Mouse (Mus musculus): Measurements from ENCODE around the gene Gm6525. TPM values are rescaled to one million over a fixed set of nuclear protein-coding genes. Genes with fewer than 3 reads are reported as not detected.

Gm6525 gene
- polyA plus RNA-seq, 2 experiments, result 0.17 TPM; not detected in 1

DNA sequence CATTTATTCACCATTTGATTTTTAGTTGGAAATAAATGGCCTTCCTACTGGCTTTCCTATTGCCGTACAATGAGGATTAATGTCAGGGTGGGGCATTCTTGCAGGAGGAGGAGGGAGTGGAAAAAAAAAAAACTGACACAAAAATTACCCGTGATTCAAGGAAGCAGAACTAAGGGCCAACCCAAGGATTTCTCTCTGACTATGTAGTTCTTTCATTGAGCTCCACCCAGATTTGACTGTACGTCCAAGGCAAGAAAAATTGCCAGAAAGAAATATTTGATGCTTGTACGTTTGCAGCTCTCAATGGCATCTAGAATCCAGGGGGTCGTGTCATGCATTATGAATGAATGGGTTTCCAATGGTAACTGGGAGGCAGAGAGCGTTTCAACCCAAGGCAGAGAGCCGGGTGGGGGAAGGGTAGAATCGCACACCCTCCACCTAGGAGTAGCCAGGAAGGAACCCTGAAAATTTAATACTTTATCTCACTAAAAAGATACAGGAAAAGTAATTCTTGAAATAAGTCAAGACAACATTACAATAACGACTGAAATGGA lies 45.9 kb downstream of the Gm6525 start:
- H3K36me3 ChIP-seq (replicated peaks; ENCODE audit: control insufficient read depth, insufficient read depth, low read depth), result no peaks in the 10 kb centered on the region
- DNase-seq (ENCODE audit: low read depth in 3 of 3, low spot score in 3 of 3), result no peak
- no peak overlapping the region for H3K4me3 ChIP-seq (ENCODE audit: insufficient read depth in 1 of 2, low read depth in 2 of 2, low read length in 2 of 2)
- peaks cover 0 to 3% of the 10 kb centered on the region in 2 experiments; a peak in 2 of 4 replicates for H3K4me1 ChIP-seq (replicated peaks; ENCODE audit: control insufficient read depth in 2 of 2, insufficient read depth in 2 of 2, low read length in 1 of 2)
- no peak overlapping the region for H3K4me2 ChIP-seq (ENCODE audit: low read depth)
- H3K27ac ChIP-seq, result no peak overlapping the region
- H3K9ac ChIP-seq (replicated peaks), result no peak overlapping the region
- H3K27me3 ChIP-seq (ENCODE audit: control insufficient read depth, insufficient read depth, low read length), result peaks cover 11% of the 10 kb centered on the region
- WGBS (ENCODE audit: insufficient replicate concordance), result 13% methylated on average over 9 of the region's 9 CpGs
- H3K9me3 ChIP-seq (ENCODE audit: control insufficient read depth, low read length), result no peaks in the 10 kb centered on the region
- no peak for ATAC-seq (ENCODE audit: insufficient read depth)
- no peak for TF ChIP-seq CTCF (IDR thresholded peaks at IDR 0.05; ENCODE audit: low read depth)
- no peak for TF ChIP-seq EP300 (IDR thresholded peaks at IDR 0.05; ENCODE audit: low read depth)

DNA sequence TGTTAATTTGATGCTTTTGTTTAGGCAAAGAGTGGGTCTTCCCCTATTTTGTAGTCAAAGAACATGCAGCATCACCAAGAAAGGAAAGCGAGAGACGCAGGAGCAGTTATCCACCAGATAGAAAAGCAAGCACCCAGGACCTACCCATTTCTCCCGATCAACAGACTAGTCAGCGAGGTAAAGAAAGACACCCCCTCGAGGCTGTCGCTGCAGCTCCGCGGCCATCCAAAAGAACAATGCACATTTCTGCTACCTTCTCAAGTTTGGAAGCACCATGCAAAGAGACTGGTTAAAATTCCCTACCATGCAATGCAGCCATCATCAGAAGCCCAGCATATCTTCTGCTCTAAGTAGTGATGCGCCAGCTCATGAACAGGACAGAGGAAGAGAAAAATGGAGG lies 46.4 kb downstream of the Gm6525 start:
- H3K4me2 ChIP-seq (ENCODE audit: low read depth), result peak overlapping the region; percentile 42
- no peaks in the 10 kb centered on the region for H3K36me3 ChIP-seq (replicated peaks; ENCODE audit: control insufficient read depth, insufficient read depth, low read depth)
- no peaks in the 10 kb centered on the region for H3K9me3 ChIP-seq (ENCODE audit: control insufficient read depth, low read length)
- no peak overlapping the region for H3K27ac ChIP-seq
- 4% methylated on average over 9 of the region's 9 CpGs for WGBS (ENCODE audit: insufficient replicate concordance)
- peaks cover 0 to 3% of the 10 kb centered on the region in 2 experiments; a peak in 2 of 4 replicates for H3K4me1 ChIP-seq (replicated peaks; ENCODE audit: control insufficient read depth in 2 of 2, insufficient read depth in 2 of 2, low read length in 1 of 2)
- ATAC-seq (ENCODE audit: insufficient read depth), result no peak
- H3K27me3 ChIP-seq (ENCODE audit: control insufficient read depth, insufficient read depth, low read length), result peaks cover 11% of the 10 kb centered on the region
- H3K9ac ChIP-seq (replicated peaks), result no peak overlapping the region
- peak overlapping the region in 1 of 2 experiments; percentile 45; a peak in 2 of 4 replicates for H3K4me3 ChIP-seq (ENCODE audit: insufficient read depth in 1 of 2, low read depth in 2 of 2, low read length in 2 of 2)
- TF ChIP-seq EP300 (IDR thresholded peaks at IDR 0.05; ENCODE audit: low read depth) (no peak), CTCF (IDR thresholded peaks at IDR 0.05; ENCODE audit: low read depth) (no peak)
- no peak for DNase-seq (ENCODE audit: low read depth in 3 of 3, low spot score in 3 of 3)

DNA sequence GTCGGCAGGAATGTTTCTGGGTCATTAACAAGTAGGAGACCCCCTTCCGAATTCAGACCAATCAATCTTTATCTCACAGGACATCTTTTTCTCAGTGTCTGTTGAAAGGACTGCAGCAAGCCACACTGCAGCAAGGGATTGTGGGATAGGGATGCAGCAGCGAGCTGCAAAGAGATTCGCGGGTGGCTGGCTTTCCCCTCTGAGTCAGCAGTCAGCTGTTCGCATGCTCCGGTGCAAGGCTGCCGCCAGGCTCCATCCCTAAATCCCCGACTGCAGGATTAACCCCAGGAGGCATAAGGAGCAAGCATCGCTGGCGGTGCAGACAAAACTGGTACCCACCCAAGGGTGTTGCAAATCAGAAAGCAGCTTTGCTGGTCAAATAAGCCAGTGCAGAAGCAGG lies 46.8 kb downstream of the Gm6525 start:
- Histone ChIP-seq H3K36me3 (replicated peaks; ENCODE audit: control insufficient read depth, insufficient read depth, low read depth) (no peaks in the 10 kb centered on the region), H3K4me3 (ENCODE audit: insufficient read depth in 1 of 2, low read depth in 2 of 2, low read length in 2 of 2) (peak overlapping the region in 1 of 2 experiments; percentile 45; a peak in 2 of 4 replicates), H3K4me1 (replicated peaks; ENCODE audit: control insufficient read depth in 2 of 2, insufficient read depth in 2 of 2, low read length in 1 of 2) (peaks cover 0 to 3% of the 10 kb centered on the region in 2 experiments; a peak in 2 of 4 replicates), H3K9me3 (ENCODE audit: control insufficient read depth, low read length) (no peaks in the 10 kb centered on the region), H3K4me2 (ENCODE audit: low read depth) (peak overlapping the region; percentile 42), H3K27me3 (ENCODE audit: control insufficient read depth, insufficient read depth, low read length) (peaks cover 11% of the 10 kb centered on the region), H3K9ac (replicated peaks) (no peak overlapping the region), H3K27ac (no peak overlapping the region)
- TF ChIP-seq CTCF (IDR thresholded peaks at IDR 0.05; ENCODE audit: low read depth) (no peak), EP300 (IDR thresholded peaks at IDR 0.05; ENCODE audit: low read depth) (no peak)
- ATAC-seq (ENCODE audit: insufficient read depth), result no peak
- WGBS (ENCODE audit: insufficient replicate concordance), result 3% methylated on average over 11 of the region's 11 CpGs
- no peak for DNase-seq (ENCODE audit: low read depth in 3 of 3, low spot score in 3 of 3)

Other genes with a start within 250 kb of the Gm6525 start
- 17.9 and 18.9 TPM in 2 replicates for gene Tmem131l, start 133.9 kb upstream of the Gm6525 start, polyA plus RNA-seq (2012; rRNA removed)
- 24.5 and 25.3 TPM in 2 replicates for gene Tmem131l, start 133.9 kb upstream of the Gm6525 start, polyA plus RNA-seq (2014; fragmentation: Nextera tagmentation; extraction: Ambion mirVana)
- gene Mnd1, start 18.3 kb upstream of the Gm6525 start, polyA plus RNA-seq (2012; rRNA removed), result 2.1 and 6.2 TPM in 2 replicates
- gene Mnd1, start 18.3 kb upstream of the Gm6525 start, polyA plus RNA-seq (2014; fragmentation: Nextera tagmentation; extraction: Ambion mirVana), result 6.2 and 8.5 TPM in 2 replicates
- 2.1 and 2.5 TPM in 2 replicates for gene Trim2, start 132.8 kb downstream of the Gm6525 start, polyA plus RNA-seq (2012; rRNA removed)
- 3.5 and 4.7 TPM in 2 replicates for gene Trim2, start 132.8 kb downstream of the Gm6525 start, polyA plus RNA-seq (2014; fragmentation: Nextera tagmentation; extraction: Ambion mirVana)

Measured in liver, embryonic 14.5 days (tissue).